Mouse (Mus musculus): ENCODE results near the gene Myadm. TPM values are rescaled to one million over a fixed set of nuclear protein-coding genes. Genes with fewer than 3 reads are reported as not detected.
"Not testable (repeated sequence)": the region's sequence is repeated elsewhere in the genome, so short reads cannot be mapped to it uniquely, and the experiment has no call there.

The Myadm gene
- polyA plus RNA-seq, 1 experiment from 2014 or later, result 23.2 TPM

- not testable (repeated sequence) for H3K4me2 ChIP-seq; ATAC-seq (ENCODE audit: low FRiP score); H3K4me1 ChIP-seq; H3K9ac ChIP-seq; H3K27me3 ChIP-seq; H3K36me3 ChIP-seq (replicated peaks); H3K4me3 ChIP-seq (replicated peaks); H3K9me3 ChIP-seq; H3K27ac ChIP-seq
- WGBS, result 32% methylated on average over 4 of the region's 4 CpGs
These were observed 12.1 kb upstream of the Myadm start for GRCm38 (mm10) chr7:3276781-3277180.

GRCm38 (mm10) chr7:3280080-3280653, 8.7 kb upstream of the Myadm start:
- Histone ChIP-seq H3K9ac (no peak overlapping the region), H3K36me3 (replicated peaks) (no peaks in the 10 kb centered on the region), H3K9me3 (no peaks in the 10 kb centered on the region), H3K4me1 (peaks cover 5% of the 10 kb centered on the region; the same call in 1 of the 2 replicates), H3K4me2 (no peak overlapping the region), H3K4me3 (replicated peaks) (no peak overlapping the region), H3K27me3 (no peaks in the 10 kb centered on the region), H3K27ac (no peak overlapping the region)
- ATAC-seq (ENCODE audit: low FRiP score), result no peak
- 61% methylated on average over 5 of the region's 5 CpGs for WGBS

GRCm38 (mm10) chr7:3280654-3281153, 8.2 kb upstream of the Myadm start:
- no peak overlapping the region for H3K4me2 ChIP-seq
- no peak overlapping the region for H3K4me3 ChIP-seq (replicated peaks)
- no peaks in the 10 kb centered on the region for H3K9me3 ChIP-seq
- no peaks in the 10 kb centered on the region for H3K36me3 ChIP-seq (replicated peaks)
- ATAC-seq (ENCODE audit: low FRiP score), result no peak
- no peak overlapping the region for H3K27ac ChIP-seq
- H3K4me1 ChIP-seq, result peaks cover 5% of the 10 kb centered on the region; the same call in 1 of the 2 replicates
- WGBS, result 53% methylated on average over 8 of the region's 8 CpGs
- H3K9ac ChIP-seq, result no peak overlapping the region
- H3K27me3 ChIP-seq, result no peaks in the 10 kb centered on the region

GRCm38 (mm10) chr7:3281741-3282140, 7.1 kb upstream of the Myadm start:
- Histone ChIP-seq H3K9ac (no peak overlapping the region), H3K4me3 (replicated peaks) (no peak overlapping the region), H3K36me3 (replicated peaks) (no peaks in the 10 kb centered on the region), H3K27ac (no peak overlapping the region), H3K9me3 (no peaks in the 10 kb centered on the region), H3K4me2 (no peak overlapping the region), H3K4me1 (peaks cover 5% of the 10 kb centered on the region; the same call in 1 of the 2 replicates), H3K27me3 (no peaks in the 10 kb centered on the region)
- ATAC-seq (ENCODE audit: low FRiP score), result no peak
- WGBS, result 85% methylated on average over 6 of the region's 6 CpGs

- 87% methylated on average over 11 of the region's 11 CpGs for WGBS
- no peaks in the 10 kb centered on the region for H3K27me3 ChIP-seq
- H3K4me1 ChIP-seq, result no peaks in the 10 kb centered on the region
- no peaks in the 10 kb centered on the region for H3K36me3 ChIP-seq (replicated peaks)
- no peak overlapping the region for H3K27ac ChIP-seq
- no peak overlapping the region for H3K4me2 ChIP-seq
- no peak overlapping the region for H3K9ac ChIP-seq
- H3K9me3 ChIP-seq, result no peaks in the 10 kb centered on the region
- ATAC-seq (ENCODE audit: low FRiP score), result no peak
- no peak overlapping the region for H3K4me3 ChIP-seq (replicated peaks)
These were observed 5.6 kb upstream of the Myadm start for GRCm38 (mm10) chr7:3283081-3283875.

GRCm38 (mm10) chr7:3284604-3285003, 4.3 kb upstream of the Myadm start:
- ATAC-seq (ENCODE audit: low FRiP score), result no peak
- Histone ChIP-seq H3K36me3 (replicated peaks) (no peaks in the 10 kb centered on the region), H3K4me1 (no peaks in the 10 kb centered on the region; the same call in 1 of the 2 replicates), H3K4me3 (replicated peaks) (no peak overlapping the region), H3K27ac (no peak overlapping the region), H3K4me2 (no peak overlapping the region), H3K9ac (no peak overlapping the region), H3K27me3 (no peaks in the 10 kb centered on the region), H3K9me3 (no peaks in the 10 kb centered on the region)
- WGBS, result 84% methylated on average over 10 of the region's 10 CpGs

GRCm38 (mm10) chr7:3286036-3286435, 2.8 kb upstream of the Myadm start:
- no peak for ATAC-seq (ENCODE audit: low FRiP score)
- Histone ChIP-seq H3K9me3 (no peaks in the 10 kb centered on the region), H3K4me2 (no peak overlapping the region), H3K4me3 (replicated peaks) (no peak overlapping the region), H3K9ac (no peak overlapping the region), H3K36me3 (replicated peaks) (no peaks in the 10 kb centered on the region), H3K27me3 (no peaks in the 10 kb centered on the region), H3K4me1 (peaks cover 7% of the 10 kb centered on the region), H3K27ac (no peak overlapping the region)
- WGBS, result 93% methylated on average over 5 of the region's 5 CpGs

- Histone ChIP-seq H3K27me3 (no peaks in the 10 kb centered on the region), H3K4me3 (replicated peaks) (no peak overlapping the region), H3K9me3 (no peaks in the 10 kb centered on the region), H3K4me2 (no peak overlapping the region), H3K4me1 (peaks cover 12% of the 10 kb centered on the region), H3K9ac (no peak overlapping the region), H3K36me3 (replicated peaks) (no peaks in the 10 kb centered on the region), H3K27ac (no peak overlapping the region)
- no peak for ATAC-seq (ENCODE audit: low FRiP score)
- WGBS, result 53% methylated on average over 7 of the region's 7 CpGs
These were observed 1.7 kb upstream of the Myadm start for GRCm38 (mm10) chr7:3287186-3287585.

- WGBS, result 1% methylated on average over 18 of the region's 18 CpGs
- H3K9me3 ChIP-seq, result no peaks in the 10 kb centered on the region
- H3K27ac ChIP-seq, result peak overlapping the region; percentile 59
- H3K36me3 ChIP-seq (replicated peaks), result peaks cover 14% of the 10 kb centered on the region
- H3K4me3 ChIP-seq (replicated peaks), result peak overlapping the region; percentile 39
- peak overlapping the region; percentile 43 for H3K9ac ChIP-seq
- peaks cover 19% of the 10 kb centered on the region for H3K4me1 ChIP-seq
- H3K27me3 ChIP-seq, result no peaks in the 10 kb centered on the region
- peak overlapping the region; percentile 52 for H3K4me2 ChIP-seq
- peak; percentile 95 for ATAC-seq (ENCODE audit: low FRiP score)
These were observed 1.6 kb downstream of the Myadm start for GRCm38 (mm10) chr7:3290257-3291033.

- peak overlapping the region; percentile 36; the same call in 1 of the 2 replicates for H3K27ac ChIP-seq
- 57% methylated on average over 6 of the region's 6 CpGs for WGBS
- ATAC-seq (ENCODE audit: low FRiP score), result peak; percentile 6; the same call in 1 of the 2 replicates
These were observed 2.3 kb downstream of the Myadm start for GRCm38 (mm10) chr7:3291197-3291596.

GRCm38 (mm10) chr7:3291764-3292163, 2.9 kb downstream of the Myadm start:
- ATAC-seq (ENCODE audit: low FRiP score), result no peak
- Histone ChIP-seq H3K9me3 (no peaks in the 10 kb centered on the region), H3K9ac (no peak overlapping the region), H3K27ac (no peak overlapping the region), H3K4me3 (replicated peaks) (no peak overlapping the region), H3K27me3 (no peaks in the 10 kb centered on the region), H3K36me3 (replicated peaks) (peaks cover 23% of the 10 kb centered on the region), H3K4me1 (peaks cover 19% of the 10 kb centered on the region), H3K4me2 (no peak overlapping the region)
- WGBS, result 79% methylated on average over 3 of the region's 3 CpGs

More at GRCm38 (mm10) chr7:3291197-3291596, 2.3 kb downstream of the Myadm start:
- Histone ChIP-seq H3K27me3 (no peaks in the 10 kb centered on the region), H3K4me3 (replicated peaks) (peak overlapping the region; percentile 39; the same call in 1 of the 2 replicates), H3K36me3 (replicated peaks) (peaks cover 19% of the 10 kb centered on the region), H3K4me2 (peak overlapping the region; percentile 52), H3K9me3 (no peaks in the 10 kb centered on the region), H3K9ac (peak overlapping the region; percentile 43), H3K4me1 (peaks cover 19% of the 10 kb centered on the region)

- 87% methylated on average over 12 of the region's 12 CpGs for WGBS
These were observed 3.4 kb downstream of the Myadm start for GRCm38 (mm10) chr7:3292271-3292670.

More at GRCm38 (mm10) chr7:3292271-3292670, 3.4 kb downstream of the Myadm start:
- peak overlapping the region; percentile 51 for H3K4me2 ChIP-seq
- H3K27me3 ChIP-seq; H3K27ac ChIP-seq; H3K9me3 ChIP-seq; ATAC-seq (ENCODE audit: low FRiP score); H3K4me3 ChIP-seq (replicated peaks); H3K9ac ChIP-seq: not testable (repeated sequence)
- H3K36me3 ChIP-seq (replicated peaks), result peaks cover 28% of the 10 kb centered on the region
- H3K4me1 ChIP-seq, result peaks cover 19% of the 10 kb centered on the region

Data from forebrain, embryonic 12.5 days (tissue).